8 mouse cellular contexts compared by ENCODE assay signal in the genomic region with DNA sequence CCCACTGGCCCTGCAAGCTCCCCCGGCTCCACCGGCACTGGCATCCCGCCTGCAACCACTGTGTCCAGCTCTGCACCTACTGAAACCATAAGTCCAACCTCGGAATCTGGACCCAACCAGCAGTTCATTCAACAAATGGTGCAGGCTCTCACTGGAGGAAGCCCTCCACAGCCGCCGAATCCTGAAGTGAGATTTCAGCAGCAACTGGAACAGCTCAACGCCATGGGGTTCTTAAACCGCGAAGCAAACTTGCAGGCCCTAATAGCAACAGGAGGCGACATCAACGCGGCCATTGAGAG. TPM values are rescaled to one million over a fixed set of nuclear protein-coding genes. Genes with fewer than 3 reads are reported as not detected.
DNase-seq lines count a peak whose midpoint lies in the region; ATAC-seq lines count a peak whose summit lies in the region.
"Had no signal": no experiment of that assay in that cellular context is flagged by ENCODE, and none has a peak within 500 bp of the region (broad histone marks: within the 10 kb centered on the region; RNA-seq: fewer than 3 reads in every experiment).

No protein-coding gene starts in this region.

- H3K36me3 ChIP-seq in forebrain, embryonic 10.5 days (replicated peaks): peaks cover 12% of the 10 kb centered on the region
- H3K36me3 ChIP-seq in neural tube, embryonic 14.5 days (ENCODE audit: control insufficient read depth, insufficient read depth, low read length): no peaks in the 10 kb centered on the region

- peaks cover 23% of the 10 kb centered on the region for H3K4me1 ChIP-seq in forebrain, embryonic 10.5 days
- no peaks in the 10 kb centered on the region for H3K4me1 ChIP-seq in neural tube, embryonic 14.5 days (ENCODE audit: control insufficient read depth, insufficient read depth, low read length)

- H3K9ac ChIP-seq in neural tube, embryonic 14.5 days (replicated peaks; ENCODE audit: low read depth, low read length): peak overlapping the region; percentile 86

- peak overlapping the region; percentile 96 for H3K27ac ChIP-seq in forebrain, embryonic 10.5 days
- H3K27ac ChIP-seq in neural tube, embryonic 14.5 days (ENCODE audit: low read depth, low read length): peak overlapping the region; percentile 92

- WGBS in forebrain, embryonic 10.5 days: 22% methylated on average over 12 of the region's 12 CpGs
- 18% methylated on average over 12 of the region's 12 CpGs for WGBS in neural tube, embryonic 14.5 days

- H3K9me3 ChIP-seq in forebrain, embryonic 10.5 days: peaks cover 7% of the 10 kb centered on the region; the same call in 1 of the 2 replicates
- H3K9me3 ChIP-seq in neural tube, embryonic 14.5 days (ENCODE audit: control insufficient read depth, low read length): no peaks in the 10 kb centered on the region

- peak; percentile 8 to 12 for DNase-seq in left cerebral cortex, postnatal 36 days (ENCODE audit: low spot score in 2 of 2)
- no peak for DNase-seq in left cerebral cortex, postnatal 4 days
- DNase-seq in adipocyte (ENCODE audit: low spot score): peak; percentile 7
- DNase-seq in forebrain, embryonic 10.5 days (ENCODE audit: extremely low spot score, low spot score): peak; percentile 21
- peak; percentile 0 for DNase-seq in kidney, postnatal 14 days

- no peaks in the 10 kb centered on the region for H3K27me3 ChIP-seq in forebrain, embryonic 10.5 days (ENCODE audit: poor library complexity, severe bottlenecking)
- no peaks in the 10 kb centered on the region for H3K27me3 ChIP-seq in neural tube, embryonic 14.5 days (ENCODE audit: control insufficient read depth, insufficient read depth, low read length)

- peak overlapping the region; percentile 63 for H3K4me2 ChIP-seq in neural tube, embryonic 14.5 days (ENCODE audit: low read depth, low read length)

- no peak for ATAC-seq in neural tube, embryonic 14.5 days (ENCODE audit: low read depth)
- ATAC-seq in megakaryocyte-erythroid progenitor cell, adult 5-6 weeks (replicated peaks; ENCODE audit: low FRiP score, low TSS enrichment, poor library complexity, severe bottlenecking): no peak

- intact Hi-C loops in left cerebral cortex, postnatal 36 days (cut with DNase I): loop anchor here (5.0 kb wide), 1 partner anchor 103 kb away; no protein-coding TSS in a partner anchor
- intact Hi-C loops in left cerebral cortex, postnatal 4 days (cut with DNase I): loop anchor here (5.0 kb wide), 1 partner anchor 108 kb away; no protein-coding TSS in a partner anchor

- H3K4me3 ChIP-seq in forebrain, embryonic 10.5 days: peak overlapping the region; percentile 72
- peak overlapping the region; percentile 58 for H3K4me3 ChIP-seq in neural tube, embryonic 14.5 days (ENCODE audit: low read depth, low read length)

RNA-seq across cellular contexts. Expression of a gene that starts 2.0 kb away (rescaled TPM):
- total RNA-seq in left cerebral cortex, postnatal 36 days (2021): 100 to 1,000 TPM; 220 to 221 TPM
- 100 to 1,000 TPM; 223 to 236 TPM for total RNA-seq in left cerebral cortex, postnatal 4 days (2021)
- 35.5 and 36.3 TPM in 2 replicates for polyA plus RNA-seq in forebrain, embryonic 10.5 days (2016; fragmentation: Nextera tagmentation; extraction: Ambion mirVana)
- polyA plus RNA-seq in neural tube, embryonic 14.5 days (2014; fragmentation: Nextera tagmentation; extraction: Ambion mirVana): 64.0 and 64.3 TPM in 2 replicates
- total RNA-seq in megakaryocyte-erythroid progenitor cell, adult 5-6 weeks (2014; fragmentation: Nextera tagmentation): 18.7 and 20.5 TPM in 2 replicates
- 4.9 and 7.0 TPM in 2 replicates for total RNA-seq in megakaryocyte-erythroid progenitor cell, adult 5-6 weeks (2017)

RNA-seq across cellular contexts. Expression of a gene that starts 58.4 kb away (rescaled TPM):
- not detected for total RNA-seq in left cerebral cortex, postnatal 36 days (2021)
- total RNA-seq in left cerebral cortex, postnatal 4 days (2021): not detected
- 0.22 TPM in 1 of 2 replicates, not detected in the other for polyA plus RNA-seq in forebrain, embryonic 10.5 days (2016; fragmentation: Nextera tagmentation; extraction: Ambion mirVana)
- not detected in 2 replicates for polyA plus RNA-seq in neural tube, embryonic 14.5 days (2014; fragmentation: Nextera tagmentation; extraction: Ambion mirVana)
- not detected in 2 replicates for total RNA-seq in megakaryocyte-erythroid progenitor cell, adult 5-6 weeks (2014; fragmentation: Nextera tagmentation)
- not detected in 2 replicates for total RNA-seq in megakaryocyte-erythroid progenitor cell, adult 5-6 weeks (2017)
- total RNA-seq: neutrophil, adult 5-6 weeks had no signal

Comparison
In these comparisons a context has a peak if more than half of its experiments do, and no peak if none do; other contexts are left out.
1. RNA of a gene that starts 2.0 kb away (total RNA-seq): 223 to 236 TPM in left cerebral cortex, postnatal 4 days and 220 to 221 TPM in left cerebral cortex, postnatal 36 days; 4.9 to 20.5 TPM in megakaryocyte-erythroid progenitor cell, adult 5-6 weeks; every median in the first group is over 10 times any median in the second.